Mouse (Mus musculus) hindbrain, embryonic 15.5 days (tissue): ENCODE measurements around the gene Rabggtb. TPM values are rescaled to one million over a fixed set of nuclear protein-coding genes. Genes with fewer than 3 reads are reported as not detected.

Experiments used
- polyA plus RNA-seq: library from polyadenylated mRNA; unstranded; fragments of >200 nt; fragmentation: Nextera tagmentation; extraction: Ambion mirVana; gene quantifications from 2 replicates; pipeline ENCODE4 v1.2.1, GENCODE M21; 2015

Rabggtb gene
- polyA plus RNA-seq, 1 experiment from 2014 or later = 50.5 TPM

Other genes with a start within 250 kb of the Rabggtb start
- 20.7 and 23.1 TPM in 2 replicates for gene St6galnac3, start 187.8 kb downstream of the Rabggtb start, polyA plus RNA-seq
- gene Asb17, start 68.8 kb downstream of the Rabggtb start, polyA plus RNA-seq = 0.09 and 0.17 TPM in 2 replicates
- gene Msh4, start 6.9 kb downstream of the Rabggtb start, polyA plus RNA-seq = 0.12 and 0.22 TPM in 2 replicates
- 63.1 and 65.6 TPM in 2 replicates for gene Acadm, start 31.6 kb upstream of the Rabggtb start, polyA plus RNA-seq
- 8.6 and 9.6 TPM in 2 replicates for gene Slc44a5, start 60.4 kb upstream of the Rabggtb start, polyA plus RNA-seq